In the genomic region with DNA sequence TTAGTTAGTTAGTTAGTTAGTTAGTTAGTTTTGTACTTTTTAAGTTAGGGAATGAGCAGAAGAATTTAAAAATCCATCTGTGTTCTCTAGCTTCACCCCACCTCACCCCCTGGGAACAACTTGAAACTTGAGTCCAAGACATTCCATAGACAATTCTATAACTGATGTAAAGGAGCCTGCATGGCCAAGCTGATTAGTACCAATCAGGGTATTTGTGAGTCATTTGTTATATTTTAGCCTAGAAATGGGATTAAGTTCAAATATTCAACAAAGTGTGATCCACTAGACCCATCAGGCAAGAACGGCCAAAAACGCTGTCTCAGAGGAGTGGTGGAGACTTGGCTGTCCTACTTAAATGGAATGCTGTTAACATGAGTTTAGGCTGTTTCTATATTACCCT, we compare ENCODE assay signal across 31 mouse cellular contexts. TPM values are rescaled to one million over a fixed set of nuclear protein-coding genes. Genes with fewer than 3 reads are reported as not detected.
DNase-seq lines count a peak whose midpoint lies in the region; ATAC-seq and TF ChIP-seq lines count a peak whose summit lies in the region.
"Had no signal": no experiment of that assay in that cellular context is flagged by ENCODE, and none has a peak within 500 bp of the region (broad histone marks: within the 10 kb centered on the region; RNA-seq: fewer than 3 reads in every experiment).

No protein-coding gene starts in this region.

- no peak for TF ChIP-seq POLR2A in thymus, adult 2 months (IDR thresholded peaks at IDR 0.05; ENCODE audit: control insufficient read depth, extremely low read depth, insufficient read depth, low read length, poor library complexity)

- no peaks in the 10 kb centered on the region for H3K4me1 ChIP-seq in embryonic facial prominence, embryonic 14.5 days (ENCODE audit: control insufficient read depth, insufficient read depth, low read length)
- H3K4me1 ChIP-seq in embryonic facial prominence, embryonic 10.5 days: no peaks in the 10 kb centered on the region
- no peaks in the 10 kb centered on the region for H3K4me1 ChIP-seq in brown adipose tissue, adult 24 weeks (ENCODE audit: control insufficient read depth, insufficient read depth, insufficient read length, low read length)
- H3K4me1 ChIP-seq in stomach, postnatal 0 days (replicated peaks; ENCODE audit: control insufficient read depth, insufficient read depth): no peaks in the 10 kb centered on the region
- H3K4me1 ChIP-seq in thymus, adult 2 months (replicated peaks; ENCODE audit: control insufficient read depth, insufficient read depth, low read length): 0 out of 2 replicates have a peak, but pooled peaks cover 4% of the 10 kb centered on the region
- H3K4me1 ChIP-seq: embryonic facial prominence, embryonic 13.5 days; forebrain, embryonic 10.5 days; forebrain, embryonic 13.5 days; heart, embryonic 10.5 days had no signal

- DNase-seq in embryonic facial prominence, embryonic 14.5 days (ENCODE audit: low spot score): peak; percentile 21
- DNase-seq in embryonic facial prominence, embryonic 10.5 days (ENCODE audit: low spot score): no peak
- DNase-seq in heart, adult 8-10 months (ENCODE audit: low spot score): peak; percentile 28
- no peak for DNase-seq in heart, adult 18-20 months
- no peak for DNase-seq in stomach, postnatal 0 days (ENCODE audit: low spot score)
- no peak for DNase-seq in thymus, adult 2 months
- DNase-seq: adrenal gland, postnatal 10 days; adrenal gland, postnatal 36 days; cerebellum, adult 11 months; cerebellum, adult 2 months; cerebellum, adult 9-11 months; cerebellum, postnatal 25 days; gastrocnemius, postnatal 14 days; heart, postnatal 4 days had no signal

- WGBS in embryonic facial prominence, embryonic 14.5 days: 81% methylated on average over 2 of the region's 2 CpGs
- WGBS in embryonic facial prominence, embryonic 10.5 days: 94% methylated on average over 2 of the region's 2 CpGs
- WGBS in stomach, postnatal 0 days: 46% methylated on average over 2 of the region's 2 CpGs
- 100% methylated on average over 2 of the region's 2 CpGs for WGBS in thymus, adult 2 months

- no peaks in the 10 kb centered on the region for H3K27me3 ChIP-seq in embryonic facial prominence, embryonic 14.5 days (replicated peaks; ENCODE audit: control insufficient read depth, insufficient read depth, low read length)
- no peaks in the 10 kb centered on the region for H3K27me3 ChIP-seq in embryonic facial prominence, embryonic 10.5 days (replicated peaks; ENCODE audit: low read depth, poor library complexity, severe bottlenecking)
- no peaks in the 10 kb centered on the region for H3K27me3 ChIP-seq in stomach, postnatal 0 days (ENCODE audit: control insufficient read depth, insufficient read depth, low read length)
- no peaks in the 10 kb centered on the region for H3K27me3 ChIP-seq in thymus, adult 2 months (ENCODE audit: control insufficient read depth, insufficient read depth, low read length)
- H3K27me3 ChIP-seq: embryonic facial prominence, embryonic 13.5 days; forebrain, embryonic 13.5 days; heart, embryonic 13.5 days had no signal

- no peak for ATAC-seq in embryonic facial prominence, embryonic 14.5 days (ENCODE audit: low read depth)
- ATAC-seq in stomach, postnatal 0 days (ENCODE audit: low FRiP score, low TSS enrichment): 0 out of 2 replicates have a peak, but pooled peaks have one; percentile 8
- ATAC-seq: activated CD4-positive, CD25-positive, alpha-beta regulatory T cell, adult 4 months; forebrain, embryonic 13.5 days; forebrain, embryonic 16.5 days; hindbrain, postnatal 0 days; inflammation-experienced regulatory T-cells, adult 6 months had no signal

- no peak overlapping the region for H3K4me2 ChIP-seq in embryonic facial prominence, embryonic 14.5 days (ENCODE audit: low read depth, low read length)
- H3K4me2 ChIP-seq in stomach, postnatal 0 days (replicated peaks; ENCODE audit: low read depth): no peak overlapping the region
- H3K4me2 ChIP-seq: embryonic facial prominence, embryonic 13.5 days; forebrain, embryonic 13.5 days; heart, embryonic 13.5 days; hindbrain, embryonic 14.5 days had no signal

- no peak for TF ChIP-seq CTCF in stomach, postnatal 0 days (IDR thresholded peaks at IDR 0.05; ENCODE audit: low read depth)
- no peak for TF ChIP-seq CTCF in thymus, adult 2 months (IDR thresholded peaks at IDR 0.05; ENCODE audit: borderline replicate concordance, control insufficient read depth, extremely low read depth, insufficient read depth, low read length, poor library complexity)

- H3K9ac ChIP-seq in embryonic facial prominence, embryonic 14.5 days (ENCODE audit: low read depth, low read length): no peak overlapping the region
- no peak overlapping the region for H3K9ac ChIP-seq in stomach, postnatal 0 days (ENCODE audit: low read length)
- H3K9ac ChIP-seq: embryonic facial prominence, embryonic 13.5 days; forebrain, embryonic 13.5 days; heart, embryonic 13.5 days; hindbrain, embryonic 14.5 days had no signal

- no peak overlapping the region for H3K27ac ChIP-seq in embryonic facial prominence, embryonic 14.5 days (replicated peaks; ENCODE audit: low read depth, low read length)
- no peak overlapping the region for H3K27ac ChIP-seq in embryonic facial prominence, embryonic 10.5 days (replicated peaks)
- H3K27ac ChIP-seq in brown adipose tissue, adult 24 weeks (replicated peaks; ENCODE audit: low read depth, low read length): peak overlapping the region; percentile 76
- no peak overlapping the region for H3K27ac ChIP-seq in stomach, postnatal 0 days (replicated peaks)
- no peak overlapping the region for H3K27ac ChIP-seq in thymus, adult 2 months (ENCODE audit: control insufficient read depth, insufficient read depth, low read length)
- H3K27ac ChIP-seq: embryonic facial prominence, embryonic 13.5 days; forebrain, embryonic 10.5 days; forebrain, embryonic 13.5 days; heart, embryonic 10.5 days; heart, embryonic 13.5 days; hindbrain, embryonic 14.5 days; hindbrain, postnatal 0 days had no signal

- H3K36me3 ChIP-seq in embryonic facial prominence, embryonic 14.5 days (ENCODE audit: control insufficient read depth, insufficient read depth, low read length): no peaks in the 10 kb centered on the region
- H3K36me3 ChIP-seq in embryonic facial prominence, embryonic 10.5 days (replicated peaks): no peaks in the 10 kb centered on the region
- H3K36me3 ChIP-seq in stomach, postnatal 0 days (ENCODE audit: control insufficient read depth, insufficient read depth, low read length): no peaks in the 10 kb centered on the region
- H3K36me3 ChIP-seq in thymus, adult 2 months (ENCODE audit: control insufficient read depth, insufficient read depth, low read length): no peaks in the 10 kb centered on the region
- H3K36me3 ChIP-seq: embryonic facial prominence, embryonic 13.5 days; forebrain, embryonic 10.5 days; heart, embryonic 10.5 days; heart, embryonic 13.5 days had no signal

- no peak for TF ChIP-seq EP300 in stomach, postnatal 0 days (optimal IDR thresholded peaks at IDR 0.05)

- no peaks in the 10 kb centered on the region for H3K9me3 ChIP-seq in embryonic facial prominence, embryonic 14.5 days (ENCODE audit: control insufficient read depth, low read length)
- no peaks in the 10 kb centered on the region for H3K9me3 ChIP-seq in embryonic facial prominence, embryonic 10.5 days
- no peaks in the 10 kb centered on the region for H3K9me3 ChIP-seq in stomach, postnatal 0 days (ENCODE audit: control insufficient read depth, low read length)
- H3K9me3 ChIP-seq: embryonic facial prominence, embryonic 13.5 days; forebrain, embryonic 10.5 days; forebrain, embryonic 13.5 days; heart, embryonic 10.5 days; heart, embryonic 13.5 days had no signal

- no peak overlapping the region for H3K4me3 ChIP-seq in embryonic facial prominence, embryonic 14.5 days (ENCODE audit: low read depth, low read length)
- H3K4me3 ChIP-seq in embryonic facial prominence, embryonic 10.5 days: no peak overlapping the region
- no peak overlapping the region for H3K4me3 ChIP-seq in brown adipose tissue, adult 24 weeks (ENCODE audit: insufficient read depth, low read depth, low read length)
- no peak overlapping the region for H3K4me3 ChIP-seq in stomach, postnatal 0 days (ENCODE audit: low read depth, low read length)
- H3K4me3 ChIP-seq in thymus, adult 2 months (ENCODE audit: control insufficient read depth, insufficient read depth, low read length): no peak overlapping the region
- H3K4me3 ChIP-seq: embryonic facial prominence, embryonic 13.5 days; forebrain, embryonic 10.5 days; forebrain, embryonic 13.5 days; heart, embryonic 10.5 days; heart, embryonic 13.5 days had no signal

RNA-seq across cellular contexts. Expression of gene Il22ra2, which starts 5.5 kb away (rescaled TPM):
- 0.11 TPM in 1 of 2 replicates, not detected in the other for polyA plus RNA-seq in embryonic facial prominence, embryonic 14.5 days (2014; fragmentation: Nextera tagmentation; extraction: Ambion mirVana)
- not detected in 2 replicates for polyA plus RNA-seq in embryonic facial prominence, embryonic 10.5 days (2016; fragmentation: Nextera tagmentation; extraction: Ambion mirVana)
- not detected for total RNA-seq in heart, adult 8-10 months (2022)
- 1 to 10 TPM in 1 of 2 experiments, not detected in 1; 2.7 TPM for total RNA-seq in heart, adult 18-20 months (2021)
- 0.46 TPM in 1 of 2 replicates, not detected in the other for polyA plus RNA-seq in brown adipose tissue, adult 24 weeks (2012; ENCODE audit: insufficient read depth, insufficient read length, missing spikeins)
- polyA plus RNA-seq in stomach, postnatal 0 days (2015; fragmentation: Nextera tagmentation; extraction: Ambion mirVana): not detected in 2 replicates
- polyA plus RNA-seq in thymus, adult 2 months (2012; rRNA removed): 0.11 TPM in 1 of 2 replicates, not detected in the other
- total RNA-seq: adrenal gland, adult 18-20 months; adrenal gland, postnatal 36 days; ES-E14; gastrocnemius, postnatal 14 days; gastrocnemius, postnatal 4 days; heart, postnatal 14 days; heart, postnatal 4 days; hindbrain, postnatal 0 days had no signal
- polyA plus RNA-seq: activated CD4-positive, CD25-positive, alpha-beta regulatory T cell, adult 4 months; cerebellum, adult 2 months; embryonic facial prominence, embryonic 13.5 days; forebrain, embryonic 10.5 days; forebrain, embryonic 13.5 days; forebrain, embryonic 16.5 days; heart, embryonic 10.5 days; heart, embryonic 13.5 days; heart, embryonic 16.5 days; hindbrain, embryonic 11.5 days; hindbrain, embryonic 14.5 days; hindbrain, postnatal 0 days had no signal

RNA-seq across cellular contexts. Expression of gene Ifngr1, which starts 35.6 kb away (rescaled TPM):
- polyA plus RNA-seq in embryonic facial prominence, embryonic 14.5 days (2014; fragmentation: Nextera tagmentation; extraction: Ambion mirVana): 57.4 and 60.5 TPM in 2 replicates
- 29.5 and 29.6 TPM in 2 replicates for polyA plus RNA-seq in embryonic facial prominence, embryonic 10.5 days (2016; fragmentation: Nextera tagmentation; extraction: Ambion mirVana)
- total RNA-seq in heart, adult 8-10 months (2022): 10 to 100 TPM; 38.6 to 45.7 (median 39.3) TPM
- total RNA-seq in heart, adult 18-20 months (2021): 10 to 100 TPM; 48.1 to 56.9 TPM
- polyA plus RNA-seq in brown adipose tissue, adult 24 weeks (2012; ENCODE audit: insufficient read depth, insufficient read length, missing spikeins): 46.2 and 88.9 TPM in 2 replicates
- polyA plus RNA-seq in stomach, postnatal 0 days (2015; fragmentation: Nextera tagmentation; extraction: Ambion mirVana): 72.1 and 72.9 TPM in 2 replicates
- 151 and 205 TPM in 2 replicates for polyA plus RNA-seq in thymus, adult 2 months (2012; rRNA removed)

Comparison
In these comparisons a context has a peak if more than half of its experiments do, and no peak if none do; other contexts are left out.
1. DNase-seq: peak in embryonic facial prominence, embryonic 14.5 days (single experiment) and heart, adult 8-10 months (single experiment); none in embryonic facial prominence, embryonic 10.5 days (single experiment), heart, adult 18-20 months (0 of 2), stomach, postnatal 0 days (single experiment) and thymus, adult 2 months (single experiment).